Mouse (Mus musculus) heart, embryonic 12.5 days (tissue): ENCODE measurements around the gene Gm15737. TPM values are rescaled to one million over a fixed set of nuclear protein-coding genes. Genes with fewer than 3 reads are reported as not detected.

Experiments
- ATAC-seq: fragments of 200-750 bp; cut with Nextera tagmentation; 2 replicates; pipeline ENCODE4 v1.8.0; 2017; ENCODE audit warnings: moderate TSS enrichment, moderate library complexity; ENCODE audit not compliant: insufficient number of reproducible peaks, low FRiP score
- H3K27ac ChIP-seq: fragments of 300-500 bp; sonication (generic); 2 replicates; pipeline ENCODE4 v1.5.1; 2016; ENCODE audit warnings: mild to moderate bottlenecking, moderate library complexity; ENCODE audit not compliant: poor library complexity, severe bottlenecking
- H3K27me3 ChIP-seq: fragments of 300-500 bp; sonication (generic); replicated peaks from 2 replicates; pipeline ENCODE4 v1.6.1; 2016; ENCODE audit warnings: mild to moderate bottlenecking, moderate library complexity
- H3K36me3 ChIP-seq: fragments of 300-500 bp; sonication (generic); 2 replicates; pipeline ENCODE4 v1.6.1; 2016; ENCODE audit warnings: mild to moderate bottlenecking, moderate library complexity
- H3K4me1 ChIP-seq: fragments of 300-500 bp; sonication (generic); replicated peaks from 2 replicates; pipeline ENCODE4 v1.6.1; 2016; ENCODE audit warnings: mild to moderate bottlenecking
- H3K4me2 ChIP-seq: fragments of 300-500 bp; sonication (generic); 2 replicates; pipeline ENCODE4 v1.6.1; 2016; ENCODE audit warnings: mild to moderate bottlenecking, moderate library complexity
- H3K4me3 ChIP-seq: fragments of 300-500 bp; sonication (generic); 2 replicates; pipeline ENCODE4 v1.5.1; 2016; ENCODE audit warnings: mild to moderate bottlenecking
- H3K9ac ChIP-seq: fragments of 300-500 bp; sonication (generic); 2 replicates; pipeline ENCODE4 v1.6.1; 2016; ENCODE audit warnings: mild to moderate bottlenecking, moderate library complexity
- H3K9me3 ChIP-seq: fragments of 300-500 bp; sonication (generic); replicated peaks from 2 replicates; pipeline ENCODE4 v1.6.1; 2016; ENCODE audit warnings: mild to moderate bottlenecking, moderate library complexity
- WGBS: fragments of 180-500 bp; shearing (Covaris S2); methylation state at CpG from one replicate; pipeline ENCODE4 v1.1.7; 2016; 5-methylcytosine and 5-hydroxymethylcytosine counted together
- polyA plus RNA-seq: library from polyadenylated mRNA; unstranded; fragments of >200 nt; fragmentation: Nextera tagmentation; extraction: Ambion mirVana; gene quantifications from 2 replicates; pipeline ENCODE4 v1.2.1, GENCODE M21; 2016

Gene Gm15737
- polyA plus RNA-seq, 1 experiment from 2014 or later: 0.13 TPM

DNA sequence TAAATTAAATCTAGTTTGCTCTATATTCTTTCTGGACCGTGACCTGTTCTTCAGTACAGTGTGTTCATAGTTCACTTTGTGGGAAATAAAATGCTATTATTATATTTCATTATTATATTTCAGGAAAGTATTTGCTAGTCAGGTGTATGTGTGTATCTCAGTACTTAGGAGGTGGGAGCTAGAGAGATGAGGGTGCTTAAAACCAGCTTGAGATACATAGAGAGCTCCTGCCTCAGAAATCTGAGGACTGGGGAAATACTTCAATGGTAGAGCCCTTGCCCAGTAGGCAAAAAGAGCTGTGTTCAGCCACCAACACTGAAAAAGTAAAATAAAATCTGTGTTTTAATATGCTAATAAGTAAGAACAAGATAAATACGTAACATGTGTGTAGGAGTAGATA is 6.2 kb downstream of the Gm15737 start:
- H3K36me3 ChIP-seq: peaks cover 50% of the 10 kb centered on the region
- H3K27ac ChIP-seq: no peak overlapping the region
- H3K9me3 ChIP-seq: no peaks in the 10 kb centered on the region
- no peak overlapping the region for H3K9ac ChIP-seq
- no peak overlapping the region for H3K4me2 ChIP-seq
- H3K27me3 ChIP-seq: no peaks in the 10 kb centered on the region
- no peak overlapping the region for H3K4me3 ChIP-seq
- no peak for ATAC-seq
- peaks cover 7% of the 10 kb centered on the region for H3K4me1 ChIP-seq
- WGBS: 88% methylated on average over 2 of the region's 2 CpGs

DNA sequence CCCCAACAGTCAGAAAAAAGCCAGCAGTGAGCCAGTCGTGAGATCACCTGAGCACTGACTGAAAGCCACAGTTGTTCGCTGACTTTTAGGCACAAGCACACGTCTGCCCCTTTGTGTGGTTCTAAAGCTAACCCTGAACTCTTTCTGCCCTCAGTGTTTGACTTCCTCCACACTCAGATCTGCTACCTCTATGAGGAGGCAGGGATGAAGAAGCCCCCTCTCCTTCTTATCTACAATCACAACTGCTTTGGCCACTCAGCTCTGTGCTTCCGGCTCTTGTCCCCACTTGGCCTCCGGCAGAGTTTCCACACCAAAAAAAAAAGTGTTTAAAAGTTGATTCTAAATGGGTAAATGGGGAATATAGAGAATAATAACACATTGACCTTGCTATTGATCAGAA is 7.0 kb downstream of the Gm15737 start:
- peak; percentile 48; the same call in 1 of the 2 replicates for ATAC-seq
- H3K27ac ChIP-seq: no peak overlapping the region
- H3K36me3 ChIP-seq: peaks cover 56% of the 10 kb centered on the region

DNA sequence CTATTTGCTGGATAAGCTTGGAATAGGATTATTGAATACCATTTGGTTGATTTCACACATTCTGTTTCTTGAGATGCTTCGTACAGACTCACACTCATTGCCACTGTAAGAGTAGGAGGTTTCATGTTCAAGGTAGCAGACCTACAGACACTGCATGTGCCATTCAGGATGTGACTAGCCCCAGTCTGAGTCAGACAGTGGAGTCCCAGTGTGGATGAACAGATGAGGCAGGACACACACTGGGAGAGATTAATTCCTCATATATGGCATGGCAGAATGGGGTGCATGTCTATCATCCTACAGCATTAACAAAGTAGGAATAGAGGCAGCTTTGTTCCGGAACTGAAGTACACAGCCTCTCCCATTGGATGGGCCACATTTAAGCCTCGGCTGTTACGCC is 8.1 kb downstream of the Gm15737 start:
- ATAC-seq: no peak
- WGBS: 93% methylated on average over 4 of the region's 4 CpGs
- Histone ChIP-seq H3K4me3 (no peak overlapping the region), H3K9me3 (no peaks in the 10 kb centered on the region), H3K9ac (no peak overlapping the region), H3K27me3 (no peaks in the 10 kb centered on the region), H3K4me1 (peaks cover 10% of the 10 kb centered on the region), H3K4me2 (no peak overlapping the region), H3K36me3 (peaks cover 47% of the 10 kb centered on the region), H3K27ac (no peak overlapping the region)

More for the DNA sequence above, 7.0 kb downstream of the Gm15737 start:
- H3K9ac ChIP-seq: no peak overlapping the region
- H3K9me3 ChIP-seq: no peaks in the 10 kb centered on the region
- 44% methylated on average over 5 of the region's 5 CpGs for WGBS
- H3K27me3 ChIP-seq: no peaks in the 10 kb centered on the region
- H3K4me3 ChIP-seq: no peak overlapping the region
- no peak overlapping the region for H3K4me2 ChIP-seq
- H3K4me1 ChIP-seq: peaks cover 6% of the 10 kb centered on the region; the same call in 1 of the 2 replicates

DNA sequence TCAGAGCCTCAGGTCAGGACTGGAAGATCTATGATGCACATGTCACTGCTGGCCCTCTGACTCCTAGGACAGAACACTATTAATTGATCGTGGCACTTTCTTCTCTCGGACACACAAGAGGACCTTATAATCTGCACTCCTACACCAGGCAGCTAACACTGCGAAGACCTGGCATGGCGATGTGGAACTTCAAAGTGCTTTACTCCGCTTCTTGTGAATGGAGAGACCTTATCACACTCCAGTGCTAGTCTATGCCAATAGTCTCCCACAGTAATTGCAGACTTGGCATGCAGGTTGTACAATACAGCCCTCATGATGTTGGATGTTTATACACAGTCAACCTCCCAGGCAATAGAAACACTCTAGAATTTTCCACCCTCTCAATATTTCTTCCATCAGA is 9.6 kb downstream of the Gm15737 start:
- Histone ChIP-seq H3K4me2 (no peak overlapping the region), H3K27ac (no peak overlapping the region), H3K9ac (no peak overlapping the region), H3K4me1 (peaks cover 20% of the 10 kb centered on the region), H3K36me3 (peaks cover 43% of the 10 kb centered on the region), H3K4me3 (no peak overlapping the region), H3K27me3 (no peaks in the 10 kb centered on the region), H3K9me3 (no peaks in the 10 kb centered on the region)
- 75% methylated on average over 5 of the region's 5 CpGs for WGBS
- no peak for ATAC-seq

DNA sequence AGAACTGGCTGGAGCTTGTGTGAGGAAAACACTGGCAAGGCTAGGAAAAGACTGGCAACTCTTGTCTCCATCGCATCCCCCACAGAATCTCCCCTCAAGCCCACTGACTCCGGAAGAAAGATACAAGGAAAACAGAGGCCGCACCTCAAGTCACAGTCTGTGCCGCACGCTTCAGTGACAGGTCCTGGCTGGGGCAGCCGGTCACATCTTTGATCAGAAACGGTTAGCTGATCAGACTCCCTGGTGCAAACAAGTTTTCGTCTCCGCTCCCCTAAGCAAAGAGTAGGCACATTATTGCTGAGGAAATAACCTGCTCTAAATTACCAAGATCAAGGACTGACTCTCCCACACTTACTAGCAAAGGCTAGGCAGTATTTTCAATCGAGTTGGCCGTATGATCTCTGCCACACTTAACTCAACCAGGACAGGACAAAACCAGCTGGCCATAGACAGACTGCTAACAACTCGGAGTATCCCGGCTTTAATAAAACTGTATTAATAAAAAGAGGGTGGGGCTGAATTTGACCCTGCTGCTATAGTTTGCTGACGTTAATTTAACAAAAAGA is 10.6 kb downstream of the Gm15737 start:
- no peak overlapping the region for H3K9ac ChIP-seq
- H3K36me3 ChIP-seq: peaks cover 50% of the 10 kb centered on the region
- no peaks in the 10 kb centered on the region for H3K27me3 ChIP-seq
- no peak overlapping the region for H3K4me2 ChIP-seq
- H3K9me3 ChIP-seq: no peaks in the 10 kb centered on the region
- H3K27ac ChIP-seq: no peak overlapping the region
- no peak overlapping the region for H3K4me3 ChIP-seq
- 84% methylated on average over 14 of the region's 14 CpGs for WGBS
- peaks cover 20% of the 10 kb centered on the region for H3K4me1 ChIP-seq
- ATAC-seq: no peak

DNA sequence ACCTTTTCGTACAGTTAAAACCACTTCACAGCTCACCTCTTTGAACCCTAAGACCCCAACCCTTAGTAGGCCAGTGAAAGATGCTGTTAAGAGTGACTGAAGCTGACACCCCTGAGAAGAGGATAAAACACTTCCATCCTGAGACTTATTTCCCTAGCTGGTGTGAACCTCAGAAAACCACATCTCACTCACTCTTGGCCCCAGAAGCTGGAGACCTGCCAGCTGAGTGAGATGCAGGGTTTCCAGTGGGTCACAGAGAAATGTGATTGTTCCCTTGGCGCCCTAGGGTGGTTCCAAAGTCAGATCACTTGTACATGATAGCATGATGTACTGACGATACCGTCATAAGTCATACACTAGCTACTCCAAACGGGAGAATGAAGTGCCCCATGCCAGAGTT is 13.3 kb downstream of the Gm15737 start:
- Histone ChIP-seq H3K4me2 (no peak overlapping the region), H3K27me3 (no peaks in the 10 kb centered on the region), H3K4me3 (no peak overlapping the region), H3K36me3 (peaks cover 67% of the 10 kb centered on the region), H3K27ac (no peak overlapping the region), H3K9me3 (no peaks in the 10 kb centered on the region), H3K9ac (no peak overlapping the region), H3K4me1 (peaks cover 14% of the 10 kb centered on the region)
- no peak for ATAC-seq
- 68% methylated on average over 5 of the region's 5 CpGs for WGBS

DNA sequence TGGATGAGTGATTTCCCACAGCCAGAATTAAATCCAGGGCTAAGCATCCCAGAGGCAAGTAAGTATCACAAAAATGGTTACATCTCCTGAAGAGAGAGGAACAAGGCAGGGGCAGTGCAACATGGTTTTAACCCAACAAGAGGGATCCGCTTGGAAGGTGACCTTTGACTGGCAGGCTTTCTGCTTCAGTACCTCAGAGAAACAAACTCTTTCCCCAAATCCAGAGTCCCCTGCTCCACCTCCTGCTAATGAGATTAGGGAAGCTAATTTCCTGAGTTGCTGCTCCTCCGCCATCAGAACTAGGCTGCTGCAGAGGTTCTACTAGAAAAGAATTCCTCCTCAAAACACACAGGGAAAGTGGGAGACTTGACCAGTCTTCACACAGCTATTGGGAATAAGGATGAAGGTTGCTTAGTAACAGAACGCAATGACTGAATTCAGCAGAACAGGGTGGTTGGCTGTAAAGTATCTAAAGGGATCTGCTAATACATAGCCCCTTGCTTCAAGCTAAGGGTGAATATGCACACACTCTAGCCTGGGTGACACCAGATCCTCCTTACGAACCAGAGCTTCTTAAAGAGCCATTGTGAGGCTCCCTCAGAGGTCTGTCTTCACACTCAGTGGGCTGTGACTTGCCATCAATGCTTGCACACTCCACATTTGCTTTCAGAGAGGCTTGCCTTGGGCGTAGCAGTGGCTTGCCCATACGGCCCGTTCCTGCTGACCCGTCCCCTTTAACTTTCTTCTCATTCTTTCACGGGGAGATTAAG is 14.2 kb downstream of the Gm15737 start:
- H3K9ac ChIP-seq: no peak overlapping the region
- no peak for ATAC-seq
- no peaks in the 10 kb centered on the region for H3K27me3 ChIP-seq
- H3K4me3 ChIP-seq: no peak overlapping the region
- H3K27ac ChIP-seq: no peak overlapping the region
- peaks cover 14% of the 10 kb centered on the region for H3K4me1 ChIP-seq
- H3K9me3 ChIP-seq: no peaks in the 10 kb centered on the region
- H3K36me3 ChIP-seq: peaks cover 66% of the 10 kb centered on the region
- WGBS: 60% methylated on average over 9 of the region's 9 CpGs
- H3K4me2 ChIP-seq: no peak overlapping the region

DNA sequence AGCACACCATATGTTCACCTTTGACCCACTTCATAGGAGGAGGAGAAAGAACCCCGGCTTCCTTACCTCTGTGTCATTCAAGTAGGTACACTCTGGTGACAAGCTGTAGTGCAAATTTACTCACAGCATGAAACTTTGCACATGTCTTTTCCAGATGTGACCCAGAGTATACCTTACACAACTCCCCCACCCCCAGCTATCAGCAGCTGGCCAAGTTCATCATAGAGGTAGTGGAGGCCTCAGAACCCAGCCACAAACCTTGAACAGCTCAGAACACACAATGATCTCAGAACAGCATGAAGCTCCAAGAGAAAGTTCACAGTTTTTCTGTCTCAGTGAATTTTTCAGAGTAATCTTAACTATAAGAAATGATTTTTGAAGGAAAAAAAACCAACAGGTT is 22.4 kb downstream of the Gm15737 start:
- H3K9ac ChIP-seq: no peak overlapping the region
- no peaks in the 10 kb centered on the region for H3K27me3 ChIP-seq
- no peak overlapping the region for H3K27ac ChIP-seq
- H3K4me3 ChIP-seq: no peak overlapping the region
- ATAC-seq: no peak
- no peak overlapping the region for H3K4me2 ChIP-seq
- H3K36me3 ChIP-seq: peaks cover 71% of the 10 kb centered on the region
- 78% methylated on average over 1 of the region's 1 CpGs for WGBS
- no peaks in the 10 kb centered on the region for H3K9me3 ChIP-seq
- peaks cover 9% of the 10 kb centered on the region for H3K4me1 ChIP-seq

DNA sequence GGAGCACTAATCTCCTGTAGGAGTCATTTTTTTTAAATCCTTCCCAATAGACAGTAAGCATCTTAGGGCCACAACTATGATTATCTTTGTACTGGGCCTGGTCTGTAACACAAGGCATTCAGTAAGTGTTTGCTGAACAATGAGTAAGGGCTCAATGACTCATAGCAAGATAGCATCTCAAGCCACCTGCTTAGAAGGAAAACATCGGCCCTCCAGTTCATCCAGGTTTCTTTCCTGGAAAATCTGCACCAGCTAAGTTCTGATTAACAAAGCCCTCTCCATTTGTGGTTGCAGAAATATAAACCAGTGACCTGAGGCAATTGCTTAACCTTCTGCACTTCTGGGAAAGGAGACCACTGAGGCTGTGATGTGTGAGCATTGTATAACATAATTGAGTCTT is 34.9 kb downstream of the Gm15737 start:
- peaks cover 22% of the 10 kb centered on the region for H3K4me1 ChIP-seq
- 40% methylated on average over 1 of the region's 1 CpGs for WGBS
- ATAC-seq: no peak
- no peak overlapping the region for H3K27ac ChIP-seq
- H3K36me3 ChIP-seq: peaks cover 44% of the 10 kb centered on the region
- no peaks in the 10 kb centered on the region for H3K27me3 ChIP-seq
- no peaks in the 10 kb centered on the region for H3K9me3 ChIP-seq
- H3K9ac ChIP-seq: no peak overlapping the region
- no peak overlapping the region for H3K4me2 ChIP-seq
- no peak overlapping the region for H3K4me3 ChIP-seq

DNA sequence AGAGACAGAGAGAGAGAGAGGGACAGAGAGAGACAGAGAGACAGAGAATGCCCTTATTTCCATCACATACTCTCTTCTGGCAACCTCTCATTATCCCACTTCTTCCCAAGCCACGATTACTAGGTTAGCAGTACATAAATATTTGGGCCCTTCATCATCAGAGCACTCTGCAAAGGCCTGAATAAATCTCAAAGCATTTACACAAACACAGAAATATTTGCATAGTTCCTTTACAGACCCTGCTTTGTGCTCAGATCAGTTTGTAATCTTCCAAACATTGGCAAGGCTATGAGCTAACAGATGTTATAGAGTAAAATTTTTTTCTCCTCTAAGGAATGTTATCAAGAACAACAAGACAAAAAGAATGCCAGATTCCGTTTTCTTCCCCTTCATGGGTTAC is 35.3 kb downstream of the Gm15737 start:
- H3K27me3 ChIP-seq: no peaks in the 10 kb centered on the region
- no peak overlapping the region for H3K27ac ChIP-seq
- WGBS: 31% methylated on average over 2 of the region's 2 CpGs
- H3K4me2 ChIP-seq: no peak overlapping the region
- no peaks in the 10 kb centered on the region for H3K9me3 ChIP-seq
- H3K9ac ChIP-seq: no peak overlapping the region
- ATAC-seq: no peak
- H3K4me3 ChIP-seq: no peak overlapping the region
- H3K4me1 ChIP-seq: peaks cover 27% of the 10 kb centered on the region
- H3K36me3 ChIP-seq: peaks cover 40% of the 10 kb centered on the region

DNA sequence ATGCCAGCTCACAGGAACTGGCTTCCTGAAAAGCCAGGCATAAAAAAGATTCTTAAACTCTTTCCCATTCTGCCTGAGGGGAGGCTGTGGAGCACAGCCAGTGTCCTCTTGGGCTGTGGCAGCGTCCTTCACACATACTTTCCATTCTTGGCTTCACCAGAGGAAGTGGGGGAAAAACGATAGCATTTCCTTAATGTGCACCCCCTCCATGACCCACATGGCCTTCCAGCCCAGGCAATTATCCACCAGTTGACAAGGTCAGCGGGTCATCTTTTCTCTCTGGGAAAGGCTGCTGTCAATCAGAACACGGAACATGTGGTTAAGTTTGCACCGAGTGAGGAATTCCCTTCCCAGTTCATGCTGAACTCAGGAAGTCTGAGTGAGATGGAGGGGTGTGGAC is 36.8 kb downstream of the Gm15737 start:
- H3K27me3 ChIP-seq: no peaks in the 10 kb centered on the region
- H3K4me3 ChIP-seq: no peak overlapping the region
- 7% methylated on average over 5 of the region's 5 CpGs for WGBS
- peak overlapping the region; percentile 58 for H3K27ac ChIP-seq
- no peaks in the 10 kb centered on the region for H3K9me3 ChIP-seq
- peak; percentile 64; the same call in 1 of the 2 replicates for ATAC-seq
- peaks cover 28% of the 10 kb centered on the region for H3K4me1 ChIP-seq
- H3K36me3 ChIP-seq: peaks cover 28% of the 10 kb centered on the region
- H3K4me2 ChIP-seq: peak overlapping the region; percentile 37
- H3K9ac ChIP-seq: no peak overlapping the region
